In the genomic region with DNA sequence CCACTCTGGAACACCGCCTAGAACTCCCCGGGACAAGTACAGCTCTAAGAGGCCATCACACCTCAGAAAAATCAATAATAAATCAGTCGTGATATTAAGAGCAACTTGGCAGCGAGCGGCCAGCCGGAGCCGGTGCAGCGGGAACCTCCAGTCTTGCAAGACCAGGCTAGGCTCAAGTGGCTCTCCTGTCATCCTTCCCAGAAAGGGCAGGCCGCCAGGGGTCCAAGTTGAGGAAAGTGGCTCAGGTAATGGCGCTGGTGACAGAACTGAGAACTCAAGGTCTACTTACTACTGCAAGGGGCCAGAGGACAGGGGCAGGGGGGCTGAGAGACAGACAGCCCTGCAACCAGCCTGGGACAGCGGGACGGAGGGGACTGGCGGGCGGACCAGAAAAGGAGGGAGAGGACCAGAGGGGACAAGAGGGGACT, we compare ENCODE assay signal across 8 mouse cellular contexts. TPM values are rescaled to one million over a fixed set of nuclear protein-coding genes. Genes with fewer than 3 reads are reported as not detected.
A peak's percentile ranks its signal among the peaks of the same experiment; 100 is the strongest.
DNase-seq lines count a peak whose midpoint lies in the region; ATAC-seq and TF ChIP-seq lines count a peak whose summit lies in the region.

No protein-coding gene starts in this region.

- H3K4me1 ChIP-seq in heart, embryonic 14.5 days (ENCODE audit: control insufficient read depth in 2 of 2, insufficient read depth in 2 of 2, low read length in 2 of 2), result peaks cover 19 to 38% of the 10 kb centered on the region in 2 experiments
- H3K4me1 ChIP-seq in small intestine, adult 2 months (ENCODE audit: control insufficient read depth, insufficient read depth, insufficient read length, low read length), result peaks cover 4% of the 10 kb centered on the region; the same call in 1 of the 2 replicates

- no peaks in the 10 kb centered on the region for H3K27me3 ChIP-seq in heart, embryonic 14.5 days (ENCODE audit: control insufficient read depth, insufficient read depth, low read length)
- no peaks in the 10 kb centered on the region for H3K27me3 ChIP-seq in small intestine, adult 2 months (ENCODE audit: control insufficient read depth, insufficient read depth, low read length)

- H3K4me3 ChIP-seq in heart, embryonic 14.5 days (ENCODE audit: control insufficient read depth in 1 of 2, insufficient read depth in 1 of 2, low read depth in 1 of 2, low read length in 2 of 2), result peak overlapping the region; percentile 60 to 82
- peak overlapping the region; percentile 73 for H3K4me3 ChIP-seq in small intestine, adult 2 months (ENCODE audit: low read depth, low read length)

- under 1% methylated on average over 14 of the region's 14 CpGs for WGBS in heart, embryonic 14.5 days
- WGBS in small intestine, adult 2 months, result 2% methylated on average over 14 of the region's 14 CpGs

- H3K36me3 ChIP-seq in heart, embryonic 14.5 days (ENCODE audit: control insufficient read depth, insufficient read depth, low read length), result no peaks in the 10 kb centered on the region
- no peaks in the 10 kb centered on the region for H3K36me3 ChIP-seq in small intestine, adult 2 months (ENCODE audit: control insufficient read depth, insufficient read depth, low read length)

- no peaks in the 10 kb centered on the region for H3K9me3 ChIP-seq in heart, embryonic 14.5 days (ENCODE audit: control insufficient read depth, low read length)

- H3K4me2 ChIP-seq in heart, embryonic 14.5 days (ENCODE audit: low read length), result peak overlapping the region; percentile 78

- H3K27ac ChIP-seq in heart, embryonic 14.5 days (replicated peaks in 1 of 2; ENCODE audit: control insufficient read depth in 1 of 2, insufficient read depth in 1 of 2, low read depth in 2 of 2, low read length in 2 of 2), result peak overlapping the region in 1 of 2 experiments; percentile 55; a peak in 2 of 4 replicates
- no peak overlapping the region for H3K27ac ChIP-seq in small intestine, adult 2 months (ENCODE audit: insufficient read depth, low read depth, low read length)

- TF ChIP-seq POLR2A in small intestine, adult 2 months (IDR thresholded peaks at IDR 0.05; ENCODE audit: low read depth, low read length), result no peak; the same call in 1 of the 2 replicates

- DNase-seq in thymus, postnatal 4 days, result peak; percentile 18
- DNase-seq in thymus, postnatal 10 days (ENCODE audit: low spot score in 2 of 2), result no peak
- DNase-seq in embryo, embryonic 11 days, result peak; percentile 56
- peak; percentile 67 for DNase-seq in kidney, postnatal 10 days
- DNase-seq in lung, postnatal 25 days (ENCODE audit: low spot score), result peak; percentile 90
- DNase-seq in spleen, adult 18-20 months, result no peak

- H3K9ac ChIP-seq in heart, embryonic 14.5 days (ENCODE audit: low read length), result peak overlapping the region; percentile 80

- peak; percentile 52 for ATAC-seq in heart, embryonic 14.5 days (ENCODE audit: insufficient number of reproducible peaks, insufficient read depth, low FRiP score, low read depth)

- no peak for TF ChIP-seq CTCF in small intestine, adult 2 months (IDR thresholded peaks at IDR 0.05; ENCODE audit: extremely low read depth, insufficient read length, insufficient replicate concordance, low read depth, low read length)

RNA-seq across cellular contexts. Expression of a gene that starts 0.8 kb away (rescaled TPM):
- polyA plus RNA-seq in heart, embryonic 14.5 days (2014; fragmentation: Nextera tagmentation; extraction: Ambion mirVana), result 13.3 and 17.7 TPM in 2 replicates
- 3.6 and 4.4 TPM in 2 replicates for polyA plus RNA-seq in small intestine, adult 2 months (2012; rRNA removed)

RNA-seq across cellular contexts. Expression of a gene that starts 55.1 kb away (rescaled TPM):
- polyA plus RNA-seq in heart, embryonic 14.5 days (2014; fragmentation: Nextera tagmentation; extraction: Ambion mirVana), result not detected in 2 replicates
- polyA plus RNA-seq in small intestine, adult 2 months (2012; rRNA removed), result 0.18 TPM in 1 of 2 replicates, not detected in the other

Comparison
In these comparisons a context has a peak if more than half of its experiments do, and no peak if none do; other contexts are left out.
1. DNase-seq: peak in thymus, postnatal 4 days (single experiment), embryo, embryonic 11 days (single experiment), kidney, postnatal 10 days (single experiment) and lung, postnatal 25 days (single experiment); none in thymus, postnatal 10 days (0 of 2) and spleen, adult 18-20 months (0 of 2).